ENCODE assay signal across 12 mouse cellular contexts in genomic region chr14:77458217-77458616, GRCm38 (mm10).
A peak's percentile ranks its signal among the peaks of the same experiment; 100 is the strongest.
DNase-seq lines count a peak whose midpoint lies in the region; ATAC-seq lines count a peak whose summit lies in the region.
"Had no signal": no experiment of that assay in that cellular context is flagged by ENCODE, and none has a peak within 500 bp of the region (broad histone marks: within the 10 kb centered on the region; RNA-seq: fewer than 3 reads in every experiment).

No protein-coding gene starts in this region.

- H3K27me3 ChIP-seq in heart, embryonic 15.5 days = no peaks in the 10 kb centered on the region
- H3K27me3 ChIP-seq in lung, embryonic 16.5 days (ENCODE audit: control insufficient read depth, insufficient read depth, low read depth, low read length) = no peaks in the 10 kb centered on the region
- H3K27me3 ChIP-seq in neural tube, embryonic 15.5 days (replicated peaks) = no peaks in the 10 kb centered on the region

- no peak overlapping the region for H3K9ac ChIP-seq in heart, embryonic 15.5 days
- H3K9ac ChIP-seq in lung, embryonic 16.5 days (ENCODE audit: low read length) = no peak overlapping the region
- H3K9ac ChIP-seq in neural tube, embryonic 15.5 days (replicated peaks) = no peak overlapping the region
- H3K9ac ChIP-seq: hindbrain, embryonic 14.5 days had no signal

- H3K27ac ChIP-seq in heart, embryonic 15.5 days = no peak overlapping the region
- H3K27ac ChIP-seq in lung, embryonic 16.5 days (ENCODE audit: low read length) = no peak overlapping the region
- H3K27ac ChIP-seq in neural tube, embryonic 15.5 days (replicated peaks) = no peak overlapping the region
- H3K27ac ChIP-seq: hindbrain, embryonic 14.5 days had no signal

- 21% methylated on average over 9 of the region's 9 CpGs for WGBS in heart, embryonic 15.5 days
- 5% methylated on average over 9 of the region's 9 CpGs for WGBS in lung, embryonic 16.5 days
- WGBS in neural tube, embryonic 15.5 days = 18% methylated on average over 9 of the region's 9 CpGs

- no peak for ATAC-seq in heart, embryonic 15.5 days (replicated peaks; ENCODE audit: insufficient number of reproducible peaks, insufficient read depth, low FRiP score, low read depth)
- ATAC-seq in lung, embryonic 16.5 days (ENCODE audit: low read depth) = peak; percentile 61
- ATAC-seq in hematopoietic stem cell, adult 5-6 weeks (replicated peaks in 1 of 2; ENCODE audit: insufficient read depth in 1 of 2, low FRiP score in 2 of 2, low TSS enrichment in 1 of 2, low read depth in 1 of 2, poor library complexity in 2 of 2, severe bottlenecking in 2 of 2) = peak; percentile 21 to 56; a peak in 2 of 4 replicates
- ATAC-seq in neural tube, embryonic 15.5 days (ENCODE audit: low FRiP score) = no peak

- no peaks in the 10 kb centered on the region for H3K36me3 ChIP-seq in heart, embryonic 15.5 days
- no peaks in the 10 kb centered on the region for H3K36me3 ChIP-seq in lung, embryonic 16.5 days (ENCODE audit: control insufficient read depth, insufficient read depth, low read length)
- no peaks in the 10 kb centered on the region for H3K36me3 ChIP-seq in neural tube, embryonic 15.5 days

- no peak overlapping the region for H3K4me3 ChIP-seq in heart, embryonic 15.5 days
- H3K4me3 ChIP-seq in lung, embryonic 16.5 days (ENCODE audit: low read length) = no peak overlapping the region
- no peak overlapping the region for H3K4me3 ChIP-seq in neural tube, embryonic 15.5 days (replicated peaks)

- no peak for DNase-seq in heart, postnatal 4 days
- DNase-seq in lung, postnatal 4 days = no peak
- no peak for DNase-seq in frontal cortex, postnatal 10 days (ENCODE audit: low spot score in 2 of 2)
- DNase-seq in spleen, adult 18-20 months = no peak
- DNase-seq: cerebellum, postnatal 10 days; midbrain, embryonic 14.5 days; right cerebral cortex, postnatal 25 days had no signal

- H3K4me2 ChIP-seq in heart, embryonic 15.5 days = peak overlapping the region; percentile 34; the same call in 1 of the 2 replicates
- H3K4me2 ChIP-seq in lung, embryonic 16.5 days (ENCODE audit: low read depth, low read length) = peak overlapping the region; percentile 26; the same call in 1 of the 2 replicates
- peak overlapping the region; percentile 9; the same call in 1 of the 2 replicates for H3K4me2 ChIP-seq in neural tube, embryonic 15.5 days
- H3K4me2 ChIP-seq: hindbrain, embryonic 14.5 days had no signal

- H3K4me1 ChIP-seq in heart, embryonic 15.5 days (replicated peaks) = peaks cover 13% of the 10 kb centered on the region
- H3K4me1 ChIP-seq in lung, embryonic 16.5 days (replicated peaks; ENCODE audit: control insufficient read depth, insufficient read depth, low read length) = 0 out of 2 replicates have a peak, but pooled peaks cover 2% of the 10 kb centered on the region
- H3K4me1 ChIP-seq in neural tube, embryonic 15.5 days = peaks cover 12% of the 10 kb centered on the region; the same call in 1 of the 2 replicates

- no peaks in the 10 kb centered on the region for H3K9me3 ChIP-seq in heart, embryonic 15.5 days (replicated peaks)
- H3K9me3 ChIP-seq in lung, embryonic 16.5 days (ENCODE audit: control insufficient read depth, low read length) = no peaks in the 10 kb centered on the region
- no peaks in the 10 kb centered on the region for H3K9me3 ChIP-seq in neural tube, embryonic 15.5 days (replicated peaks)

Comparison
In these comparisons a context has a peak if more than half of its experiments do, and no peak if none do; other contexts are left out.
1. ATAC-seq: peak in lung, embryonic 16.5 days (single experiment) and hematopoietic stem cell, adult 5-6 weeks (2 of 2); none in heart, embryonic 15.5 days (single experiment) and neural tube, embryonic 15.5 days (single experiment).
2. Peak in every context shown above with its lines, with median percentiles within 50 percentile points of each other: H3K4me2 ChIP-seq.